Mouse (Mus musculus) bone marrow, adult 2 months (tissue): ENCODE measurements around the gene Tarbp1. TPM values are rescaled to one million over a fixed set of nuclear protein-coding genes. Genes with fewer than 3 reads are reported as not detected.

Experiments used
- H3K27ac ChIP-seq: fragments of 200-500 bp; 2 replicates; pipeline ENCODE4 v1.5.1; 2012; ENCODE audit warnings: low read depth, mild to moderate bottlenecking, control low read depth, inconsistent platforms, low read length; ENCODE audit not compliant: control insufficient read depth, poor library complexity, insufficient read depth
- H3K4me1 ChIP-seq: fragments of 200-500 bp; 2 replicates; pipeline ENCODE4 v1.6.1; 2011; ENCODE audit warnings: low read length; ENCODE audit not compliant: control insufficient read depth, insufficient read depth
- H3K4me3 ChIP-seq: fragments of 200-500 bp; replicated peaks from 2 replicates; pipeline ENCODE3; 2011; ENCODE audit warnings: mild to moderate bottlenecking, low read depth, low read length, control low read depth; ENCODE audit not compliant: control insufficient read depth
- CTCF ChIP-seq: fragments of 200-500 bp; IDR thresholded peaks from 2 replicates; pipeline ENCODE4 v1.5.1; 2011; ENCODE audit warnings: low read length, control low read depth; ENCODE audit not compliant: control insufficient read depth, insufficient read depth
- POLR2A ChIP-seq: fragments of 200-500 bp; IDR thresholded peaks from 2 replicates; pipeline ENCODE4 v1.6.1; 2011; ENCODE audit warnings: low read depth, mild to moderate bottlenecking, control low read depth, low read length, borderline replicate concordance; ENCODE audit not compliant: control insufficient read depth
- WGBS: fragments of 180-500 bp; shearing (Covaris S2); methylation state at CpG from one replicate; pipeline ENCODE4 v1.1.7; 2018; 5-methylcytosine and 5-hydroxymethylcytosine counted together
- polyA plus RNA-seq: library from polyadenylated mRNA; stranded (reverse); fragments of >200 nt; gene quantifications from 2 replicates; pipeline ENCODE4 v1.2.4, GENCODE M21; 2011; ENCODE audit warnings: low replicate concordance; ENCODE audit not compliant: missing spikeins, insufficient read depth, insufficient read length

Tarbp1 gene
- polyA plus RNA-seq, 1 experiment: 2.9 TPM

DNA sequence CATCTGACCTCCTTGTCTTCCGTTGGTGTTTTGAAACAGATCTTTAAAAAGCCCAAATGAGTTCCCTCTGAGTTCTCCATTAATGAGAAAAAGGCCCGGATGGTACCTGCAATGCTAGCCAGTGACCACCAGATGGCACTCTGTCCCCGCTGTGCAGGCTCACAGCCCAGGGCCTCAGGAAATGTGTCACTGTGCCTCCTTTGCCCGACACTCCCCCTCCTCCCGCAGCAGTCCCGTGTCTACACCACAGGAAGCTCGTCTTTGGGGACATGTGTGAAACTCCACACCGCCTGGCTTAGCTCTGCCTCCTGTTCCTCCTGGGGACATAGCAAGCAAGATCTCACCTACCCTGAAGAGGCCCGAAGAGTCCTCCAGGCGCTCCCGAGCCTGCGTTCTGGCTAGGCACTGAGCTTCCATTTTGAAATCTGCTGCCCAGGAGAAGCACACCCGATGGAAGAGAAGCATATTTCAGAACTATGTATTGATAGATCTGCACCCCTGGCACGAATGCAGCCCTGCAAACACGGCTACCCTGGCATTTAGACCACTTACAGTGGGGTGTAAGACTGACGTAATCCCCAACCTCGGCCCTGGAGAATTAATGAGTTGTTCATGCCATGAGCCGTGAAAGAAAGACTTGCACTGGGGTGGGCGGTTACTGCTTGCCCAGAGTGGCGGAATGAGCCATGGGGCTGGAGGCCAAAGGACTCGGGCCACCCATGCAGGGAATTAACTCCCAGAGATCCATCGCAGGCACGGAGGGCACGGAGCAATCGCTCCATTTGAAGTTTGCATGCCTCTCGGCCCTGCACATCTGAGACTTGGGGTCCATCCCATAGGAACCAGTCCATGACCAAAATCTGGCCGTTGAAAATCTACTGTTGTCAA, 22.9 kb upstream of the Tarbp1 start:
- TF ChIP-seq POLR2A (no peak), CTCF (peak; percentile 100)
- Histone ChIP-seq H3K27ac (peak overlapping the region; percentile 34), H3K4me3 (peak overlapping the region; percentile 56), H3K4me1 (peaks cover 4% of the 10 kb centered on the region; the same call in 1 of the 2 replicates)
- WGBS: 35% methylated on average over 27 of the region's 27 CpGs

DNA sequence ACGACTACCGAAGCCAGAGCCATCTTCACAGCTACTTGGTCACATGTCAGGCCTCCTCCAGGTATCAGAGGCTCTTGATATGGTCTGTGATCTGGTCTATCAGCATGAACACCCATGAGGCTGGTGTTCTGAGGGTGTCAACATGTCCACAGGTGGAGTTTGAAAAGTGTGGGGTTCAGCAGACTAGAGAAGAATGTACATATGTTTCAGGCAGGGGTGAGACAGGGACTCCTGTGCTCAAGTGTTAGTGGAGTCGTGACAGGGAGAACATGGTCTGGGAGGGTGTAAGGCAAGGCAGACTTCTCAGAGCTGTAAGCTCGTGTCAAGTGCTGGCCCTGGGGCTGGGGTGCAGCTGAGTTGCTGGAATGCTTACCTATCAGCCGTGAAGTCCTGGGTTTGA, 22.1 kb upstream of the Tarbp1 start:
- H3K4me3 ChIP-seq: no peak overlapping the region
- H3K27ac ChIP-seq: no peak overlapping the region
- WGBS: 72% methylated on average over 5 of the region's 5 CpGs
- H3K4me1 ChIP-seq: peaks cover 4% of the 10 kb centered on the region; the same call in 1 of the 2 replicates
- no peak for TF ChIP-seq POLR2A
- no peak for TF ChIP-seq CTCF

DNA sequence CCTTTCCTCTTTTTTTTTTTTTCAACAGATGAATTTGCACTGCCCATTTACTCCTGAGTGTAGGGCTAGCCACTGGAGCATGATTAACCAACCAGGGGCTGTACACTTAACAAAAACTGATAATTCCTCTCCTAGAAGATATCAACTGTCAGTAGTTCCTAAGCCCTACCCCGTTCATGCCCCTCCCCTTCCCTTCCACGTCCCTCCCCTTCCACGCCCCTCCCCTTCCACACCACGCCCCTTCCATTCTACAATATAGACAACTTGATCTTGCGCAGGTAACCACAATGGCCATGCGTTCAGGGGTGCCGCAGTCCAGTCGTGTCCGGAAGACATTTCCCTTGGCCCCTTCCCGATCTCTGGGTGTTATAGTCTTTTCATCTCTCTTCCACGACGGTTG, 20.6 kb upstream of the Tarbp1 start:
- H3K4me1 ChIP-seq: peaks cover 4% of the 10 kb centered on the region; the same call in 1 of the 2 replicates
- 63% methylated on average over 12 of the region's 12 CpGs for WGBS
- H3K27ac ChIP-seq: no peak overlapping the region
- no peak overlapping the region for H3K4me3 ChIP-seq
- TF ChIP-seq CTCF (no peak), POLR2A (no peak)

DNA sequence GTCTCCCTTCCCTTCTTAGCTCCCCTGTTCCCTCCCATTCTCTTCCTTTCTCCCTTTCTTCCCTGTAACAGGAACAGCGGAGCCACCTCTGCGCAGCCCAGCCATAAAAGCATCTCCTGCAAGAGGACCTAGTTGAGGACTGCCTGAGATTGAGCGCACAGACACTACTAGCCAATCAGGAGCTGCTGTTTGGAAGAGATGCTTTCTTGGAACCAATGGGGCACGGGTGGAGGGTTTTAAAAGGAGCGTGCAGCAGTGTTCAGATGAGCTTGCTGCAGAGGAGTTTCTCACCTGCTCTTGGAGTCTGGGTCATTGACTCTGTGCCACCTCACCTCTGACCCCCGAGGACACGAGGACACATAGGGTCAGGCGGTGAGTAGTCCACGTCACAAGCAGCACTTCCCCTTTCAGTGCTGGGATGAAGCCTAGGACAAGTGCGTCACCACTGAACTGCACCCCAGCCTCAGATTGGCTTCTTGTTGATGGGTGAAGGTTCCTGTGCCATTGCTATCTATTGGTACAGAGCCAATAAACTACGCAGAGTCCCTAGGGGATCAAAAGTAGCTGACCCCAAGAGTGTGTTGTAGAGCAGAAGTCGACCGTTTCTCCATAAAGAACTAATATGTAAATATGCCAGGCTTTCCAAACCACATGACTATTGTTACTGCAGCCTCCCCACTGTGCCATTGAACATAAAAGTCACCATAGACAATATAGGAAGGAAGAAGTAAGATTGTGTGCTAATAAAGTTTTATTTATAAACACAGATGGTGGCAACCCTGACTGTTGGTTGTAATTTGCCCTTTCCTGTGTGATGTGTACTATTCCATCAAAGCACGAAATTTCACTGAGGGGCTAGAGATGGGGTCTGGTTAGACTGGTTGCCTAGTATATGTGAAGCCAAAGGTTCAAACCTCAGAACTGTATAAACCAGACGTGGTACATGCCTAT, 19.6 kb upstream of the Tarbp1 start:
- Histone ChIP-seq H3K4me3 (no peak overlapping the region), H3K27ac (no peak overlapping the region), H3K4me1 (peaks cover 2% of the 10 kb centered on the region; the same call in 1 of the 2 replicates)
- no peak for TF ChIP-seq POLR2A
- no peak for TF ChIP-seq CTCF
- 60% methylated on average over 15 of the region's 15 CpGs for WGBS

DNA sequence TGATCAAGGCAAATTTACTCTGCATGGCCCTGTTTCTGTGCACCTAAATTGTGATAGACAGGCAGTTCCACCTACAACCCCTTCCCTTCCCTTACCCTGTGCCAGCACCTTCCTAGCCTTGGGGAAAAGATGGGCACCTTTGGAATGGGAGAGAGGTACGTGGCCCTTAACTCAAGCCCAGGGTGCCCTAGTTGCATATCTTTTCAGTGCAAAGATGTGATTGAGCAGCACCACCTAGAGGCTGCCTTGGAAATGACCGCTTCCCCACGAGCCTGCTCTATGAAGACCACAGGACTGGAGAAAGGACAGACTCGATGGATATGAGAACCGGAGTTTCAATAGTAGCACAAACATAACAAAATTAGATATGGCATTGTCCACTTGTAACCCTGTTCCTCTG, 8.1 kb upstream of the Tarbp1 start:
- TF ChIP-seq CTCF: peak; percentile 84
- no peak for TF ChIP-seq POLR2A
- no peak overlapping the region for H3K27ac ChIP-seq
- WGBS: 5% methylated on average over 5 of the region's 5 CpGs
- no peak overlapping the region for H3K4me3 ChIP-seq
- peaks cover 3% of the 10 kb centered on the region; the same call in 1 of the 2 replicates for H3K4me1 ChIP-seq

DNA sequence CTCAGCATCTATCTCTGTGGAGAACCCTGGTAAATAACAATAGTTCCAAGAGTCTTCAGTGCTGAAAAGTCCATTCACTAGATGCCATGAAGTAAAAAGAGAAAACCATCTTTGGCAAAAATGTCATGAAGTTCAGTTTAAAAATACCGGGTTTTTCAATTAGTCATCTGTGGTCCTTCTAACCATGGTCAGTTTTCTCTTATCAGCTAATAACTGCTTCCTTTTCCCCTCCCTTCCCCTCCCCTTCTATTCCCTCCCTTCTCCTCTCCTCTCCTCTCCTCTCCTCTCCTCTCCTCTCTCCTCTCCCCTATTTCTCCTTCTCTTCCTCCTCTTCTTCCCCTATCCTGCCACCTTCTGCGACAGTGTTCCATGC, 7.5 kb upstream of the Tarbp1 start:
- TF ChIP-seq CTCF: no peak
- TF ChIP-seq POLR2A: no peak
- no peak overlapping the region for H3K27ac ChIP-seq
- no peak overlapping the region for H3K4me3 ChIP-seq
- 40% methylated on average over 2 of the region's 2 CpGs for WGBS
- H3K4me1 ChIP-seq: peaks cover 3% of the 10 kb centered on the region; the same call in 1 of the 2 replicates

- WGBS: 42% methylated on average over 8 of the region's 8 CpGs
- Histone ChIP-seq H3K27ac (no peak overlapping the region), H3K4me1 (peaks cover 3% of the 10 kb centered on the region; the same call in 1 of the 2 replicates), H3K4me3 (no peak overlapping the region)
- TF ChIP-seq POLR2A: no peak
- no peak for TF ChIP-seq CTCF
These were observed 6.9 kb upstream of the Tarbp1 start for GRCm38 (mm10) chr8:126481494-126482347.
